Mouse (Mus musculus) midbrain, embryonic 16.5 days (tissue): ENCODE data around the gene Hopx. TPM values are rescaled to one million over a fixed set of nuclear protein-coding genes. Genes with fewer than 3 reads are reported as not detected.
A peak's percentile ranks its signal among the peaks of the same experiment; 100 is the strongest.

Experiments
- ATAC-seq: fragments of 200-750 bp; cut with Nextera tagmentation; 2 replicates; pipeline ENCODE4 v1.8.0; 2017; ENCODE audit warnings: moderate TSS enrichment
- H3K27ac ChIP-seq: fragments of 300-500 bp; sonication (generic); 2 replicates; pipeline ENCODE4 v1.5.1; 2014; ENCODE audit warnings: mild to moderate bottlenecking, low read length, mixed read lengths
- H3K27me3 ChIP-seq: fragments of 300-500 bp; sonication (generic); 2 replicates; pipeline ENCODE4 v1.6.1; 2014; ENCODE audit warnings: low read depth, low read length, mixed read lengths; ENCODE audit not compliant: control insufficient read depth, insufficient read depth
- H3K36me3 ChIP-seq: fragments of 300-500 bp; sonication (generic); 2 replicates; pipeline ENCODE4 v1.6.1; 2014; ENCODE audit warnings: mild to moderate bottlenecking, low read length, moderate library complexity, mixed read lengths; ENCODE audit not compliant: control insufficient read depth, insufficient read depth
- H3K4me1 ChIP-seq: fragments of 300-500 bp; sonication (generic); 2 replicates; pipeline ENCODE4 v1.6.1; 2014; ENCODE audit warnings: mild to moderate bottlenecking, low read length, mixed read lengths; ENCODE audit not compliant: control insufficient read depth, insufficient read depth
- H3K4me2 ChIP-seq: fragments of 300-500 bp; sonication (generic); 2 replicates; pipeline ENCODE4 v1.6.1; 2014; ENCODE audit warnings: mild to moderate bottlenecking, low read length, mixed read lengths
- H3K4me3 ChIP-seq: fragments of 300-500 bp; sonication (generic); 2 replicates; pipeline ENCODE4 v1.5.1; 2014; ENCODE audit warnings: low read depth, mild to moderate bottlenecking, low read length, moderate library complexity, mixed read lengths
- H3K9ac ChIP-seq: fragments of 300-500 bp; sonication (generic); 2 replicates; pipeline ENCODE4 v1.6.1; 2014; ENCODE audit warnings: low read depth, low read length, mixed read lengths
- H3K9me3 ChIP-seq: fragments of 300-500 bp; sonication (generic); replicated peaks from 2 replicates; pipeline ENCODE4 v1.6.1; 2014; ENCODE audit warnings: mild to moderate bottlenecking, low read length, mixed read lengths; ENCODE audit not compliant: control insufficient read depth, poor library complexity, severe bottlenecking
- WGBS: fragments of 180-500 bp; shearing (Covaris S2); extraction: QIAGEN DNeasy Blood & Tissue Kit; methylation state at CpG from one replicate; pipeline ENCODE4 v1.1.7; 2014; 5-methylcytosine and 5-hydroxymethylcytosine counted together
- polyA plus RNA-seq: library from polyadenylated mRNA; unstranded; fragments of >200 nt; fragmentation: Nextera tagmentation; extraction: Ambion mirVana; gene quantifications from 2 replicates; pipeline ENCODE4 v1.2.1, GENCODE M21; 2015

The Hopx gene
- polyA plus RNA-seq, 1 experiment from 2014 or later: 0.78 TPM

DNA sequence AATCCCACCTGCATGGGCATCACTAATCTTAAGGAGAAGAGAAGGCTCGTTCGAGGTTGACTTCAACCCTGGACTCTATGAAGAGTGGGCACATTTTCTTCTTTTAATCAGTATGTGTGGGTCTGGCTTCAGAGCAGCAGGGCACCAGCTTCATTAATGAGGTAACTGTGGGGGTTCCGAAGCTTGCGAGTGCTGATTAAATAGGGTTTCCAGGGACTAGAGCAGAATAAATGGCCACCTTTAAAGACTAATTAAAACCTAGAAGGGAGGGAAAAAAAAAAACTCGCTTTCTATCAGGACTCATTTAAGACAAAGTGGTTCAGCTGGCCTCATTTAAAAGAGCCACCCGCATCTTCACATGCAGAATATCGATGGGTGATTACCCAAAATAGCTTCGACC lies 25.0 kb downstream of the Hopx start:
- no peak overlapping the region for H3K27ac ChIP-seq
- peaks cover 7% of the 10 kb centered on the region for H3K27me3 ChIP-seq
- 0 out of 2 replicates have a peak, but pooled peaks have one; percentile 25 for ATAC-seq
- H3K9me3 ChIP-seq: no peaks in the 10 kb centered on the region
- H3K36me3 ChIP-seq: no peaks in the 10 kb centered on the region
- H3K4me2 ChIP-seq: no peak overlapping the region
- no peak overlapping the region for H3K4me3 ChIP-seq
- H3K4me1 ChIP-seq: peaks cover 5% of the 10 kb centered on the region; the same call in 1 of the 2 replicates
- 26% methylated on average over 8 of the region's 8 CpGs for WGBS
- H3K9ac ChIP-seq: no peak overlapping the region

DNA sequence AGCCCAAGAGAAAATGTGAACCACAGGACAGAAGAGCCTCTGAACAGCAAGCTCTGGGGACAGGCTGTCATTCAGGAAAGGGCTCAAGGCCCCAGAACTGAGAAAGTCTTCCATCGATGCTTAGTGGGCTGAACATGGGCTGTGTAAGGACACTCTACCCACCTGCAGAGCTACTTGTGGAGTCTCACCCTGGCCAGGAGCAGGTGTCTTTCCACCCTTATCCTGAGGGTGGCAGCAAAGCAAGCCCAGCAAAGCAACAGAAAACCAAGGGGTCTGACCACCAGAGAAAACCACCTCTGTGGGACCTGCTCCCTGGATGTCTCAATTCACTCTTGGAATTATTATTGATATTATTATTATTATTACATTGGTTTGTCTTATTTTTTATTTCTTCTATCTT lies 25.6 kb downstream of the Hopx start:
- Histone ChIP-seq H3K27me3 (peaks cover 7% of the 10 kb centered on the region), H3K9me3 (no peaks in the 10 kb centered on the region), H3K27ac (no peak overlapping the region), H3K4me1 (peaks cover 5% of the 10 kb centered on the region; the same call in 1 of the 2 replicates), H3K4me2 (no peak overlapping the region), H3K36me3 (no peaks in the 10 kb centered on the region), H3K4me3 (no peak overlapping the region), H3K9ac (no peak overlapping the region)
- 47% methylated on average over 1 of the region's 1 CpGs for WGBS
- ATAC-seq: no peak; the same call in 1 of the 2 replicates

DNA sequence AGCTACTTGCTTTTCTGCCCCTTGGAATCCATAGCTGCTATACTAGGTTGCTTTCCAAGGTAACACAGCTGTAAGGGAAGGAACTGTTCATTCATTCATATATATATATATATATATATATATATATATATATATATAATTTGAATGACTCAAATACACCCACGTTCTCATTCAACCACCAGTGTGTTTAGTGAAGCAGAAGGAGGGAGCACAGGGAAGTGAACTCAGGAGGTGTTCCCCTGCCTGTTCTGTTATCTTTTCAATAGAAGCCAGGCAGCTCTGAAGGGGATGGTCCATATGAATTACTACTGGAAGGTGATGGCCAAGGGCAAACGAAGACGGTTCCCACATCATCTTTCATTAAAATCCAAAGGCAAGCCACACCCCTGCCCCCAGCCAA lies 27.8 kb downstream of the Hopx start:
- Histone ChIP-seq H3K9ac (no peak overlapping the region), H3K4me2 (no peak overlapping the region), H3K27ac (no peak overlapping the region), H3K9me3 (no peaks in the 10 kb centered on the region), H3K4me1 (no peaks in the 10 kb centered on the region), H3K36me3 (no peaks in the 10 kb centered on the region), H3K27me3 (peaks cover 7% of the 10 kb centered on the region), H3K4me3 (no peak overlapping the region)
- ATAC-seq: no peak
- 89% methylated on average over 3 of the region's 3 CpGs for WGBS

DNA sequence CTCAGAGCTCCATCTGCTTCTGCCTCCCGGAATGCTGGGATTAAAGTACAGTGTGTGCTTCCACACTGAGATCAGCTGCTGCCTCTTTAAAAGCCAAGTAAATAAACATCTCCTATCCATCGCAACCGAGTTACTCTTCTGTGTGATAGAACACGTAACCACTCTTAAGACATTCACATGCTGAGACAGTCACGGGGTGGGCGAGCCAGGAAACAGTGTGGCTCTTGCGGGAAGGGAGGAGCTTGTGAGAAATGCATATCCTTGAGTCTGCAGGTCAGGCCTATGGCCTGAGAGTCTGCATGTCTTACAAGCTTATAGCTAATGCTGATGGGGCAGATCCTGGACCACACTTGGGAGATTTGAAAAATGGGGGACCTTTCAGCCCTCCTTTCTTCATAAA lies 28.4 kb downstream of the Hopx start:
- no peak for ATAC-seq
- Histone ChIP-seq H3K36me3 (no peaks in the 10 kb centered on the region), H3K4me1 (no peaks in the 10 kb centered on the region), H3K9me3 (no peaks in the 10 kb centered on the region), H3K27me3 (peaks cover 7% of the 10 kb centered on the region), H3K4me2 (no peak overlapping the region), H3K4me3 (no peak overlapping the region), H3K27ac (no peak overlapping the region), H3K9ac (no peak overlapping the region)
- 86% methylated on average over 7 of the region's 7 CpGs for WGBS

DNA sequence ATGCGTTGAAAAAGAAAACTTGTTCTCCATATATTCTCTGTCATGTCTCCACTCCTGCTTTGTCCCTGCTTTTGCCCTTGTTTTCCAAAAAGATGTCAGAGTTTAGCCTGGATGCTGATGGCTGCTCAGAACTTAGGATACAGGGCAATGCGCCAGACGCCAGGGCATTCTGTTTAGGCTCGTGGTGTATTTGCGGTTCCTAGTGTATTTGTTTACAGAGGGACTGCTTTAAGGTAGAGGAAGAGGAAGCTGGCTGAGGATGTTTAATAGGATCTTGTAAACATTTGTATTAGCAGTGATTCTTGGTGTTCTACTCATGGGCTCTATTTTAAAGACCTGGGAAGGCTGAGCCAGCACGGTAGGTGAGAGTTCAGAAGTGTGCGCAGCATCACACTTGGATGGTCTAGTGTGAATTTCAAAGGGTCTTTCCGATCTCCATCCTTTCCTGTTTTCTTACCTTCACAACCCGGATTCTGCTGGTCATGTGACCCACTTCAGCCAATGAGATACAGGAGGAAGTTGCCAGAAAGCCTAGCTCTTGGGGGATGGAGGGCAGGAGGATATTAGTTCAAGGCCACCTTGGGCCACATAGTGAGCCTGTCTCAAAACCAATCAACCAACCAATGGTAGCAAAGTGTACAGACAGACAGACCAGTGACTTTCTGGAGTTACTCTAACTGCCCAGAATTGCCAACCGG lies 29.0 kb downstream of the Hopx start:
- Histone ChIP-seq H3K36me3 (no peaks in the 10 kb centered on the region), H3K9ac (no peak overlapping the region), H3K4me2 (no peak overlapping the region), H3K4me3 (no peak overlapping the region), H3K9me3 (no peaks in the 10 kb centered on the region), H3K27ac (no peak overlapping the region), H3K27me3 (peaks cover 7% of the 10 kb centered on the region), H3K4me1 (no peaks in the 10 kb centered on the region)
- ATAC-seq: no peak
- WGBS: 88% methylated on average over 10 of the region's 10 CpGs

DNA sequence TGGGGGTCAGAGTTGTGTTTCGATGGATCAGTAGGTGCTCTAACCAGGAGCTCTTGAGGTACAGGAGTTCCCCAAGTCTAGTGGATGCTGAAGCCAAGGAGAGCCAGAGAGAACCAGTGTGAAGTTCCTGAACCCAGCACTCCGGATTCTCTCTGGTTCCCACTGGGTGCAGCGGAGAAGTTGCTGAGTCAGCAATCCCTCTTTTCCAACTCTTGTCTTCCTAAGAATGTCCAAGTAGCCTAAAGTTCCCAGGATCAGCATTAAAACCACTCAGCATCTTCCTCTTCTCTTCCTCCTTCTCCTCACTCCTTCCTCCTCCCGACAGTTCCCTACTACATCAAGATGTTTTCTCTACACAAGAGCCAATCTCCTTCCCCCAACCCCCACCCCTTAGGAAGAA lies 30.5 kb downstream of the Hopx start:
- WGBS: 90% methylated on average over 4 of the region's 4 CpGs
- Histone ChIP-seq H3K9me3 (no peaks in the 10 kb centered on the region), H3K4me3 (no peak overlapping the region), H3K4me2 (no peak overlapping the region), H3K9ac (no peak overlapping the region), H3K27me3 (peaks cover 7% of the 10 kb centered on the region), H3K36me3 (no peaks in the 10 kb centered on the region), H3K4me1 (no peaks in the 10 kb centered on the region), H3K27ac (no peak overlapping the region)
- ATAC-seq: no peak

DNA sequence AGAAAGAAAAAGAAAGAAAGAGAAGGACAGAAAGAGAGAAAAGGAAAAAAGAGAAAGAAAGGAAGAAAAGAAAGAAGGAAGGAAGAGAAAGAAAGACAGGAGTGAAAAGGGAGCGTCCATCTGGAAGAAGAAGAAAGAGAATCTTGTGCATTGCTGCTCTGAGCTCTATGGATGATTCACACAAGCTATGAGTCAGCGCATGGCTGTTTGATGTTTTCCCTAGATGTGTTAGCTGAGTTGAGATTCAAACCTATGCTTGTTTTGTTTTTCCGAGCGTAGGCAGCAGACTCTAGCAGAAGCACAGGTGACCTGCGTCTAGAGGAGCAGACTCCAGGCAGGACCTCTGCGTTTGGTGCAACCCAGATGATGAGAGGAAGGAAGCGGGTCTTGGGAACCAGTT lies 32.2 kb downstream of the Hopx start:
- H3K9me3 ChIP-seq: no peaks in the 10 kb centered on the region
- no peaks in the 10 kb centered on the region for H3K27me3 ChIP-seq
- H3K4me3 ChIP-seq: no peak overlapping the region
- WGBS: 86% methylated on average over 7 of the region's 7 CpGs
- ATAC-seq: no peak
- H3K9ac ChIP-seq: no peak overlapping the region
- H3K36me3 ChIP-seq: no peaks in the 10 kb centered on the region
- H3K27ac ChIP-seq: no peak overlapping the region
- H3K4me1 ChIP-seq: no peaks in the 10 kb centered on the region
- no peak overlapping the region for H3K4me2 ChIP-seq

DNA sequence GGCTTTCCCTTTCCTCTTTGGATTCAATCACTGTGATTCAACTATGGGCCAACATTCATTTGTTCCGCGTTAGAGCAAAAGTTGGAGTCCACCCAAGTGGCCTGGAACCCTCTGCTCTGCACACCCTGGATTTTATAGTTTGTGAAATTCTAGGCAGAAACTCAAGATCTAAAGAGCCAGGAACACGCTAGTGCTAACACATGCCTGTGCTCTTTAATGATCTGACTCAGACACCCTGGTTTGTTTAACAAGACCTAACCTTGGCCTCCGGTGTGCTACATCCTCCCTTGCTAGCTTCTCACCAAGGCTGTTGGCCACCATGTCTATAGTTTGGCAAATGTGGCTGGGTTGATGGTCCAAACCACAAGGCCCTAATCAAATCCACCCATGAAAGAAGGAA lies 34.2 kb downstream of the Hopx start:
- no peak overlapping the region for H3K4me2 ChIP-seq
- no peaks in the 10 kb centered on the region for H3K4me1 ChIP-seq
- H3K27me3 ChIP-seq: no peaks in the 10 kb centered on the region
- no peak for ATAC-seq
- H3K9ac ChIP-seq: no peak overlapping the region
- no peaks in the 10 kb centered on the region for H3K9me3 ChIP-seq
- H3K4me3 ChIP-seq: no peak overlapping the region
- whole genome bisulfite sequencing: 98% methylated on average over 4 of the region's 4 CpGs
- H3K27ac ChIP-seq: no peak overlapping the region
- H3K36me3 ChIP-seq: no peaks in the 10 kb centered on the region

DNA sequence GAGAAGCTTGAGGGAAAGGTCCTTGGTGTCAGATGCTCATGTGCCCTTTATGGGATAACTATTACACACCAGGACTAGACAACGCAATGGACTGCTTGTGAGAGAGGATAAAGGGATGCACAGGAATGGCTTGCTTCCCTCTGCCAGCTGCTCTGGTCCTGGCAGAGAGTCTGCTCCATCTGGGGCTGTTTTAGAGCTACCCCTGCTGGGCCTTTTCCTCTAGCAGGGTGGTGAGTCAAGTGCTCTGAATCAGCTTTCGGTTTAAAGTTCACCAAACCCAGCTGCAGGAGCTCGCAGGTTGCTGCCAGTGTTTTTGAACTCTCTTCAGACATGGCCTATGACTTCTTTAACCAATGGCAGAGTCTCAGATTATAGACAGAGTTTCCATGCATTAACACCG lies 39.0 kb downstream of the Hopx start:
- Histone ChIP-seq H3K9me3 (no peaks in the 10 kb centered on the region), H3K4me1 (no peaks in the 10 kb centered on the region), H3K36me3 (no peaks in the 10 kb centered on the region), H3K9ac (no peak overlapping the region), H3K27ac (no peak overlapping the region), H3K4me3 (no peak overlapping the region), H3K4me2 (no peak overlapping the region), H3K27me3 (no peaks in the 10 kb centered on the region)
- 96% methylated on average over 4 of the region's 4 CpGs for WGBS
- no peak for ATAC-seq
